Mouse (Mus musculus) 416B (cell line): ENCODE data around the gene Eps15l1.

ENCODE experiments used
- DNase-seq: peaks from one replicate; pipeline ENCODE4 v3.0.0; 2011; ENCODE audit warnings: low read depth

The Eps15l1 gene

GRCm38 (mm10) chr8:72421362-72422335, at the start of gene Eps15l1:
TSS of gene Eps15l1 (minus strand) at chr8:72421460.
- DNase-seq = peak; percentile 99

- DNase-seq = no peak
Measured at GRCm38 (mm10) chr8:72470684-72471083, 49.4 kb upstream of the Eps15l1 start.

GRCm38 (mm10) chr8:72469984-72470383, 48.7 kb upstream of the Eps15l1 start:
- DNase-seq = no peak

- no peak for DNase-seq
Measured at GRCm38 (mm10) chr8:72469243-72469642, 48.0 kb upstream of the Eps15l1 start.

- no peak for DNase-seq
Measured at GRCm38 (mm10) chr8:72464211-72464610, 43.0 kb upstream of the Eps15l1 start.

GRCm38 (mm10) chr8:72459881-72460533, 38.7 kb upstream of the Eps15l1 start:
- DNase-seq = no peak

- DNase-seq = no peak
Measured at GRCm38 (mm10) chr8:72458457-72458856, 37.2 kb upstream of the Eps15l1 start.

GRCm38 (mm10) chr8:72457806-72458205, 36.5 kb upstream of the Eps15l1 start:
- DNase-seq = no peak

- DNase-seq = no peak
Measured at GRCm38 (mm10) chr8:72455317-72455716, 34.1 kb upstream of the Eps15l1 start.

- no peak for DNase-seq
Measured at GRCm38 (mm10) chr8:72453904-72454303, 32.6 kb upstream of the Eps15l1 start.

- DNase-seq = no peak
Measured at GRCm38 (mm10) chr8:72451516-72451915, 30.3 kb upstream of the Eps15l1 start.

GRCm38 (mm10) chr8:72445071-72445470, 23.8 kb upstream of the Eps15l1 start:
- no peak for DNase-seq

GRCm38 (mm10) chr8:72443994-72444350, 22.7 kb upstream of the Eps15l1 start:
- no peak for DNase-seq

GRCm38 (mm10) chr8:72443338-72443993, 22.2 kb upstream of the Eps15l1 start, which contains the start of the genes Calr3 and 1700030K09Rik:
TSS of gene Calr3 (minus strand) at chr8:72443870.
TSS of gene 1700030K09Rik (plus strand) at chr8:72443880.
- DNase-seq = peak; percentile 94

GRCm38 (mm10) chr8:72438248-72439015, 17.2 kb upstream of the Eps15l1 start:
- no peak for DNase-seq

- DNase-seq = peak; percentile 87
Measured at GRCm38 (mm10) chr8:72434952-72435351, 13.7 kb upstream of the Eps15l1 start.

- DNase-seq = peak; percentile 38
Measured at GRCm38 (mm10) chr8:72429676-72430075, 8.4 kb upstream of the Eps15l1 start.

- peak; percentile 72 for DNase-seq
Measured at GRCm38 (mm10) chr8:72422926-72423325, 1.7 kb upstream of the Eps15l1 start.

GRCm38 (mm10) chr8:72420571-72421361, 494 bp downstream of the Eps15l1 start:
- DNase-seq = peak; percentile 44

- no peak for DNase-seq
Measured at GRCm38 (mm10) chr8:72418073-72418472, 3.2 kb downstream of the Eps15l1 start.

GRCm38 (mm10) chr8:72415252-72415651, 6.0 kb downstream of the Eps15l1 start:
- DNase-seq = no peak
